ENCODE assay signal across 8 mouse cellular contexts in the genomic region with DNA sequence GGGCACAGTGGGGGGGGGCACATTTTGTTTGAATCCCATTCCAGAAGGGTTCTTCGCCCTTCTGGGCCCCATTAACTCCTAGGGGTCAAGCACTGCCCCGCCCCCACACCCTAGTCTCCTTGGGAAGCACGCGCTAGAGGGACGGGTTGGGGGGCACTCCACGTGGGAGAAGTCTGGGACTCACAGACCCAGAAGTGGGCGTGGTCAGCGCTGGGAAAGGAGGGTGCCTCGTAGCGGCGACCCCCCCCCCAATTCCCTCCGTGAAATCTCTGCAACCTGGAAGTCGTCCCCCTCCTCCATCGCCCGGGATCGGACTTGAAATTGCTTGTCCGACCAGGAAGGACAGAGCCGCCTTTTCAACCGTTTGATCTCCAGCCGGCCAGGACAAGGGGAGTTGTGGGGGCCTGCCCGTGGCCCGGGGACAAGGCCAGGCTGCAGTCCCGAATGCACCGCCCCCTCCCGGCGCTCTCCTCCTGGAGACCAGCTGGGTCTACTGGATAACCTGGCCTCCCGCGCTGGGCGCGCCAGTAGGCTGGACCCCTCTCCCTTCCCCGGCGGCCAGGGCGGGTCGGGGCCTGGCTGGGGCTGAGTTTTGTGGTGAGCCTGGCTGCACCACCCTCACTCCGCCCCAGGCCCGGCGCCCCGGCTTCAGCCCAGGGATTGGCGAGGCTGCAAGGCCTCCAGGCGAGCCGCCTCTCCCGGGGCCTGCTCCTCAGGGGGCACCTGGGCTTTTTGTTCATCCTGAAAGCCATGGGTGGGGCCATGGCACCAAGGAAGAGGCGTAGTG. TPM values are rescaled to one million over a fixed set of nuclear protein-coding genes. Genes with fewer than 3 reads are reported as not detected.
DNase-seq lines count a peak whose midpoint lies in the region; ATAC-seq lines count a peak whose summit lies in the region.

No protein-coding gene starts in this region.

- ATAC-seq in heart, embryonic 14.5 days (ENCODE audit: insufficient number of reproducible peaks, insufficient read depth, low FRiP score, low read depth), result peak; percentile 33; the same call in 1 of the 2 replicates
- ATAC-seq in intestine, embryonic 14.5 days (replicated peaks; ENCODE audit: low FRiP score, low TSS enrichment, low read depth), result peak; percentile 48
- ATAC-seq in neural tube, embryonic 13.5 days (ENCODE audit: low read depth), result no peak
- no peak for ATAC-seq in inflammation-experienced regulatory T-cells, adult 6 months

- peak overlapping the region; percentile 54 for H3K9ac ChIP-seq in heart, embryonic 14.5 days (ENCODE audit: low read length)
- H3K9ac ChIP-seq in intestine, embryonic 14.5 days (ENCODE audit: low read length), result peak overlapping the region; percentile 37
- H3K9ac ChIP-seq in neural tube, embryonic 13.5 days, result peak overlapping the region; percentile 60

- H3K27me3 ChIP-seq in heart, embryonic 14.5 days (ENCODE audit: control insufficient read depth, insufficient read depth, low read length), result peaks cover 43% of the 10 kb centered on the region
- peaks cover 18% of the 10 kb centered on the region; the same call in 1 of the 2 replicates for H3K27me3 ChIP-seq in intestine, embryonic 14.5 days (replicated peaks; ENCODE audit: control insufficient read depth, insufficient read depth, low read length)
- peaks cover 13% of the 10 kb centered on the region; the same call in 1 of the 2 replicates for H3K27me3 ChIP-seq in neural tube, embryonic 13.5 days

- peaks cover 6 to 22% of the 10 kb centered on the region in 2 experiments; a peak in 3 of 4 replicates for H3K4me1 ChIP-seq in heart, embryonic 14.5 days (ENCODE audit: control insufficient read depth in 2 of 2, insufficient read depth in 2 of 2, low read length in 2 of 2)
- H3K4me1 ChIP-seq in intestine, embryonic 14.5 days (replicated peaks; ENCODE audit: control insufficient read depth, insufficient read depth, low read length), result peaks cover 23% of the 10 kb centered on the region; the same call in 1 of the 2 replicates
- peaks cover 49% of the 10 kb centered on the region for H3K4me1 ChIP-seq in neural tube, embryonic 13.5 days (replicated peaks)

- no peak for DNase-seq in heart, adult 8-10 months (ENCODE audit: low spot score)
- DNase-seq in embryo, embryonic 10.5 days (ENCODE audit: low spot score), result peak; percentile 77
- peak; percentile 76 for DNase-seq in intestine, embryonic 14.5 days (ENCODE audit: low spot score)
- no peak for DNase-seq in natural killer cell, adult 2 months (ENCODE audit: low spot score in 2 of 2)
- no peak for DNase-seq in spleen, adult 12 weeks (ENCODE audit: low spot score)

- no peaks in the 10 kb centered on the region for H3K9me3 ChIP-seq in heart, embryonic 14.5 days (ENCODE audit: control insufficient read depth, low read length)
- no peaks in the 10 kb centered on the region for H3K9me3 ChIP-seq in intestine, embryonic 14.5 days (ENCODE audit: control insufficient read depth, low read length)
- H3K9me3 ChIP-seq in neural tube, embryonic 13.5 days, result no peaks in the 10 kb centered on the region

- 2% methylated on average over 39 of the region's 43 CpGs for WGBS in heart, embryonic 14.5 days
- under 1% methylated on average over 43 of the region's 43 CpGs for WGBS in intestine, embryonic 14.5 days
- WGBS in neural tube, embryonic 13.5 days, result under 1% methylated on average over 43 of the region's 43 CpGs

- no peaks in the 10 kb centered on the region for H3K36me3 ChIP-seq in heart, embryonic 14.5 days (ENCODE audit: control insufficient read depth, insufficient read depth, low read length)
- no peaks in the 10 kb centered on the region for H3K36me3 ChIP-seq in intestine, embryonic 14.5 days (ENCODE audit: control insufficient read depth, insufficient read depth, low read length)
- no peaks in the 10 kb centered on the region for H3K36me3 ChIP-seq in neural tube, embryonic 13.5 days

- H3K27ac ChIP-seq in heart, embryonic 14.5 days (replicated peaks in 1 of 2; ENCODE audit: control insufficient read depth in 1 of 2, insufficient read depth in 1 of 2, low read depth in 2 of 2, low read length in 2 of 2), result no peak overlapping the region
- H3K27ac ChIP-seq in intestine, embryonic 14.5 days (ENCODE audit: low read depth), result peak overlapping the region; percentile 64
- peak overlapping the region; percentile 14 for H3K27ac ChIP-seq in neural tube, embryonic 13.5 days (replicated peaks)

- H3K4me3 ChIP-seq in heart, embryonic 14.5 days (ENCODE audit: control insufficient read depth in 1 of 2, insufficient read depth in 1 of 2, low read depth in 1 of 2, low read length in 2 of 2), result peak overlapping the region; percentile 33 to 85
- H3K4me3 ChIP-seq in intestine, embryonic 14.5 days (ENCODE audit: low read depth, low read length), result peak overlapping the region; percentile 74
- H3K4me3 ChIP-seq in neural tube, embryonic 13.5 days, result peak overlapping the region; percentile 95

- peak overlapping the region; percentile 99 for H3K4me2 ChIP-seq in heart, embryonic 14.5 days (ENCODE audit: low read length)
- H3K4me2 ChIP-seq in intestine, embryonic 14.5 days (ENCODE audit: low read length), result peak overlapping the region; percentile 93
- H3K4me2 ChIP-seq in neural tube, embryonic 13.5 days, result peak overlapping the region; percentile 87

RNA-seq across cellular contexts. Expression of gene Bcl11b, which starts 1.5 kb away (rescaled TPM):
- 4.4 TPM in 2 replicates for polyA plus RNA-seq in heart, embryonic 14.5 days (2014; fragmentation: Nextera tagmentation; extraction: Ambion mirVana)
- total RNA-seq in heart, adult 8-10 months (2022), result 1 to 10 TPM in 2 of 4 experiments, under 1 TPM in 2; 0.75 to 1.8 (median 0.99) TPM
- polyA plus RNA-seq in intestine, embryonic 14.5 days (2014; fragmentation: Nextera tagmentation; extraction: Ambion mirVana), result 8.3 and 8.8 TPM in 2 replicates
- 33.5 and 34.9 TPM in 2 replicates for polyA plus RNA-seq in neural tube, embryonic 13.5 days (2015; fragmentation: Nextera tagmentation; extraction: Ambion mirVana)
- 10 to 100 TPM; 26.0 to 46.3 (median 40.8) TPM for polyA plus RNA-seq in inflammation-experienced regulatory T-cells, adult 6 months (2017; shearing (Covaris generic))

Comparison
In these comparisons a context has a peak if more than half of its experiments do, and no peak if none do; other contexts are left out.
1. ATAC-seq: peak in heart, embryonic 14.5 days (single experiment) and intestine, embryonic 14.5 days (single experiment); none in neural tube, embryonic 13.5 days (single experiment) and inflammation-experienced regulatory T-cells, adult 6 months (single experiment).
2. H3K27ac ChIP-seq: peak in intestine, embryonic 14.5 days (single experiment) and neural tube, embryonic 13.5 days (single experiment); none in heart, embryonic 14.5 days (0 of 2).
3. DNase-seq: peak in embryo, embryonic 10.5 days (single experiment) and intestine, embryonic 14.5 days (single experiment); none in heart, adult 8-10 months (single experiment), natural killer cell, adult 2 months (0 of 2) and spleen, adult 12 weeks (single experiment).
4. Peak in every context shown above with its lines, with median percentiles within 50 percentile points of each other: H3K4me2 ChIP-seq, H3K4me3 ChIP-seq and H3K9ac ChIP-seq.